Mouse (Mus musculus) neutrophil, adult 83 days (primary cell): Measurements from ENCODE around the gene Olfr1298. TPM values are rescaled to one million over a fixed set of nuclear protein-coding genes. Genes with fewer than 3 reads are reported as not detected.

ENCODE experiments used
- total RNA-seq, 2 experiments: library from RNA; stranded (reverse); gene quantifications; one replicate each; pipeline ENCODE4 v1.2.4; 2023

Gene Olfr1298
- not detected for total RNA-seq

DNA sequence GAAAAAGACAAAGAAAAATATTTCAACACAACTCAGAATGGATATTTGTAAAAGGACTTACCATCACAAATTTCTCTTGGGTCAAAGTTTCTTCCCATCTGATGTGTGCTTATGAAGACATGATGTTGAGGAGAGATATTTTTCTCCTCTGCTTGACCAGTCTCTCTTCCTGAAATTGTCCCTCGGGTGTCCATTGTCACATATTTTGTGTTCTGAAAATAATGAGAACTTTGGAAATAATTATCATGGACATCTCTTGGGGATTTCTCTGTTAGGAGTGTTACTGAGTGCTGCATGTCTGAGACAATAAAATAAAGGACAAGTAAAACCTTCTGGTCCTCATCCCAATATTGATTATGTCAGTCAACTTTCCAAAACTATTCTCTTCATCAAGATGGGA, at the start of gene Olfr1298:
Olfr1298 (minus strand) TSS at position 101 of the 400 bp plus-strand sequence.

DNA sequence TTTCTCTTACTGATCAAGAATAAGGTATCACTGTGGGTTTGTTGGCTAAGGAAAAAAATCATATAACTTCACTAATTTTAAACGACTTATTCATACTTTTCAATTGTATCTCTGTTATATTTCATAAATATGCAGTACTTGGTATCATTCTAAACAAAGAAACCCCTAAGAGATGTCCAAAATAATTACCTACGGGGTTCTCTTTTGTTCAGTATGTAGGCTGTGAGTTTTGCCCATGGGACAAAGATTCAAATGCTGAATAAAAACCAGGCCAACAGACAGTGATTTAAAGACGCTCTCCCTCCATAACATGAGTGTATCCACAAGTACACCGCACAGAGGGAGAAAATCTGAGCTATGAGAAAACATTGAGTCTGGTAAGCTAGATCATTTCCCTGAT, 12.1 kb upstream of the Olfr1298 start, which contains the start of gene Olfr1299:
Olfr1299 (plus strand) TSS at position 301 of the 400 bp plus-strand sequence.

GRCm38 (mm10) chr2:111626397-111626796, 22.6 kb downstream of the Olfr1298 start, which contains the start of gene Olfr1297:
Gene Olfr1297, minus strand, starts transcription at chr2:111626497.

Other genes with a start within 250 kb of the Olfr1298 start
- not detected for gene Olfr1286, start 226.1 kb downstream of the Olfr1298 start, total RNA-seq
- gene Olfr1287, start 200.1 kb downstream of the Olfr1298 start, total RNA-seq: not detected
- gene Olfr1288, start 175.1 kb downstream of the Olfr1298 start, total RNA-seq: not detected
- gene Olfr1289, start 168.4 kb downstream of the Olfr1298 start, total RNA-seq: not detected
- gene Olfr1290, start 155.4 kb downstream of the Olfr1298 start, total RNA-seq: not detected
- not detected for gene Olfr1291-ps1, start 152.0 kb downstream of the Olfr1298 start, total RNA-seq
- gene Olfr1293-ps, start 124.0 kb downstream of the Olfr1298 start, total RNA-seq: not detected
- gene Olfr1294, start 108.9 kb downstream of the Olfr1298 start, total RNA-seq: not detected
- not detected for gene Olfr1295, start 79.5 kb downstream of the Olfr1298 start, total RNA-seq
- not detected for gene Olfr1297, start 22.7 kb downstream of the Olfr1298 start, total RNA-seq
- not detected for gene Olfr1299, start 12.2 kb upstream of the Olfr1298 start, total RNA-seq
- gene Olfr1301, start 101.8 kb upstream of the Olfr1298 start, total RNA-seq: not detected
- not detected for gene Olfr1302, start 128.2 kb upstream of the Olfr1298 start, total RNA-seq
- not detected for gene Olfr1303, start 171.1 kb upstream of the Olfr1298 start, total RNA-seq
- not detected for gene Olfr1305, start 227.9 kb upstream of the Olfr1298 start, total RNA-seq